Mouse (Mus musculus): ENCODE results near the gene Mtus2. TPM values are rescaled to one million over a fixed set of nuclear protein-coding genes. Genes with fewer than 3 reads are reported as not detected.

Gene Mtus2
- polyA plus RNA-seq, 1 experiment: 0.05 TPM

DNA sequence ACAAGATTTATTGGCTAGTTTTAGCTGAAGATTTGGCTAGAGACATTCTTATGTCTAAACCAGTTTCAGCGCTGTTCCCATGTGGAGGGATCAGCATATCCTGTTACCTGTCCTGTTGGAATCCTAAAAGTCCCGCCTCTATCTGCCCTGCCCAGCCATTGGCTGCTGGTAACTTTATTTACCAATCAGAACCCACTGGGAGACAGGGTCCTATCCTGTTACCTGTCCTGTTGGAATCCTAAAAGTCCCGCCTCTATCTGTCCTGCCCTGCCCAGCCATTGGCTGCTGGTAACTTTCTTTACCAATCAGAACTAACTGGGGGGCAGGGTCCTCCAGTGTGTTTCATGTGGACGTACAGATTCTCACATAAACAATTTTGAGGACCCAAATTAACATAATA lies 234.3 kb downstream of the Mtus2 start:
- TF ChIP-seq E2F4 (IDR thresholded peaks at IDR 0.05; ENCODE audit: insufficient read depth) (no peak), POLR2A (IDR thresholded peaks at IDR 0.05; ENCODE audit: insufficient read length, low read depth) (no peak), MYOG (IDR thresholded peaks at IDR 0.05; ENCODE audit: control insufficient read depth in 1 of 3, insufficient read depth in 1 of 3, insufficient read length in 2 of 3, low read depth in 2 of 3) (no peak)
- no peak overlapping the region for H3K4me3 ChIP-seq
- H3K79me2 ChIP-seq (ENCODE audit: control insufficient read depth, insufficient read depth): no peaks in the 10 kb centered on the region
- H3K4me2 ChIP-seq (ENCODE audit: low read depth): no peak overlapping the region
- H3ac ChIP-seq (ENCODE audit: control insufficient read depth, insufficient read length): no peak overlapping the region
- H3K27me3 ChIP-seq (ENCODE audit: control insufficient read depth, insufficient read depth, insufficient read length): no peaks in the 10 kb centered on the region
- H3K36me3 ChIP-seq (ENCODE audit: control insufficient read depth, insufficient read depth): no peaks in the 10 kb centered on the region

DNA sequence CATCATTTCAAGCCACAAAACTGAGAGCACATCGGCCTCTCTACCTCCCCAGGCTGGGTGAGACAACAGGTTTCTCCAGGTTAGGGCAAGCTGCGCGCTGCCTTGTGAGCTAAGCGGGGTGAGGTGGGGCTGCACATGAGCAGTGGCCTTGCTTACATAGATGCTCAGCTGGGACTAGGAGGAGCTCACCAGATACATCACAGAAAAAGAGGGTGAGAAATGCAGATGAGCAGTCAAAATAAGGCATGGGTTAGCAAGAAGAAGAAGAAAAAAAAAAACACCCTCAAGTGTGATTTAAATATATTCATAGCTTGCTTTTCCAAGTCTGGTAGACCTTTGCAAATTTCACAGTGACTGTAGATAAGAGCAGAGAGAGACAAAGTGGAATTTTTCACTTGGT lies 254.7 kb downstream of the Mtus2 start:
- no peaks in the 10 kb centered on the region for H3K27me3 ChIP-seq (ENCODE audit: control insufficient read depth, insufficient read depth, insufficient read length)
- H3K4me2 ChIP-seq (ENCODE audit: low read depth): no peak overlapping the region
- H3ac ChIP-seq (ENCODE audit: control insufficient read depth, insufficient read length): no peak overlapping the region
- H3K36me3 ChIP-seq (ENCODE audit: control insufficient read depth, insufficient read depth): no peaks in the 10 kb centered on the region
- TF ChIP-seq POLR2A (IDR thresholded peaks at IDR 0.05; ENCODE audit: insufficient read length, low read depth): no peak
- no peak for TF ChIP-seq TCF3 (IDR thresholded peaks at IDR 0.05; ENCODE audit: insufficient read length, low read depth)
- no peak for TF ChIP-seq POLR2AphosphoS2 (IDR thresholded peaks at IDR 0.05; ENCODE audit: insufficient read length, low read depth)
- TF ChIP-seq USF1 (IDR thresholded peaks at IDR 0.05; ENCODE audit: low read depth): no peak
- TF ChIP-seq CEBPB (IDR thresholded peaks at IDR 0.05; ENCODE audit: insufficient read depth, poor library complexity, severe bottlenecking): no peak
- TF ChIP-seq SRF (IDR thresholded peaks at IDR 0.05; ENCODE audit: control insufficient read depth, insufficient read length, low read depth): no peak
- no peak for TF ChIP-seq E2F4 (IDR thresholded peaks at IDR 0.05; ENCODE audit: insufficient read depth)
- TF ChIP-seq REST (IDR thresholded peaks at IDR 0.05; ENCODE audit: insufficient read depth, insufficient read length): no peak
- TF ChIP-seq MAX (IDR thresholded peaks at IDR 0.05; ENCODE audit: low read depth): no peak
- TF ChIP-seq MYOG (IDR thresholded peaks at IDR 0.05; ENCODE audit: control insufficient read depth in 1 of 3, insufficient read depth in 1 of 3, insufficient read length in 2 of 3, low read depth in 2 of 3): no peak
- TF ChIP-seq MYOD1 (IDR thresholded peaks at IDR 0.05; ENCODE audit: control insufficient read depth in 1 of 3, insufficient read length in 2 of 3, low read depth in 2 of 3): no peak
- no peak overlapping the region for H3K4me3 ChIP-seq
- no peaks in the 10 kb centered on the region for H3K79me2 ChIP-seq (ENCODE audit: control insufficient read depth, insufficient read depth)

DNA sequence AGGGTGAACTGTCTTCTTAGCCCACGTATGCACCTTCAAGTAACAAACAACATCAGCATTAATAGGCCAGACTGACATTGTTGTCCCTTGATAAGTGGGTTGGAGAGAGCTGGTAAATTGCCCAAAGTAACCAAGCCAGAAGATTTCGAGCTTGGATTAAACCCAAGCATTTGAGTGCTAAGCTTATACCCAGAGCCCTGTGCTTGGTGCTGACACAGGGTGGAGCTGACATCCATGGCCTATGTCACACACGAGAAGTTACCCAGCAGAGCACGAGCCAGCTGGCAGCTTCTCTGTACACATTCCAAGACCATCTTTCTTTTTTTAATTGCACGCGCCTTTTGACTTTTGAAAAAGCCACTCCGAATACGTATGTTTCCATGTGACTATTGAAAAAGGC lies 259.7 kb downstream of the Mtus2 start:
- Histone ChIP-seq H3K4me2 (ENCODE audit: low read depth) (no peak overlapping the region), H3K36me3 (ENCODE audit: control insufficient read depth, insufficient read depth) (no peaks in the 10 kb centered on the region), H3K4me3 (no peak overlapping the region), H3K79me2 (ENCODE audit: control insufficient read depth, insufficient read depth) (no peaks in the 10 kb centered on the region), H3ac (ENCODE audit: control insufficient read depth, insufficient read length) (no peak overlapping the region), H3K27me3 (ENCODE audit: control insufficient read depth, insufficient read depth, insufficient read length) (no peaks in the 10 kb centered on the region)
- no peak for TF ChIP-seq POLR2A (IDR thresholded peaks at IDR 0.05; ENCODE audit: insufficient read length, low read depth)

DNA sequence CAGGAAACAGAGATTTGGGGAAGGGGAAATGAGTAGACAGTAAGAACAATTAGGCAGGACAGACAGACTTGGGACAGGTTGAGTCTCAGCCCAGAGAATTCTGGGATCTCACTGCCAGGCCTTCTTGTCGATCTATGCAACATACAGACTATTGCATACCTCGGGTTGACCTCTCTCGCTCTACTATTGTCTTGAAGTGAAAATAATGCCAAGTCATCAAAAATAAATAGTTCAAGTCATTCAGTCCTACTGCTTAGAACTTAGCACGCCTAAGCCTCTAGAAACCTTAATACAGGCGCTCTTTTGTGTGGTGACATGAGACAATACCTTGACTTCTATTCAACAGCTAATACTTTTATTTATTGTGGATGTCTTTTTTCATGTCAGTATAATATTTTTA lies 265.8 kb downstream of the Mtus2 start:
- TF ChIP-seq POLR2A (IDR thresholded peaks at IDR 0.05; ENCODE audit: insufficient read length, low read depth): no peak
- TF ChIP-seq USF1 (IDR thresholded peaks at IDR 0.05; ENCODE audit: low read depth): no peak
- TF ChIP-seq TCF12 (IDR thresholded peaks at IDR 0.05; ENCODE audit: insufficient read depth, poor library complexity, severe bottlenecking): no peak
- no peak for TF ChIP-seq CEBPB (IDR thresholded peaks at IDR 0.05; ENCODE audit: insufficient read depth, poor library complexity, severe bottlenecking)
- Histone ChIP-seq H3K4me2 (ENCODE audit: low read depth) (no peak overlapping the region), H3ac (ENCODE audit: control insufficient read depth, insufficient read length) (no peak overlapping the region), H3K79me2 (ENCODE audit: control insufficient read depth, insufficient read depth) (no peaks in the 10 kb centered on the region), H3K36me3 (ENCODE audit: control insufficient read depth, insufficient read depth) (no peaks in the 10 kb centered on the region), H3K27me3 (ENCODE audit: control insufficient read depth, insufficient read depth, insufficient read length) (no peaks in the 10 kb centered on the region), H3K4me3 (no peak overlapping the region)

DNA sequence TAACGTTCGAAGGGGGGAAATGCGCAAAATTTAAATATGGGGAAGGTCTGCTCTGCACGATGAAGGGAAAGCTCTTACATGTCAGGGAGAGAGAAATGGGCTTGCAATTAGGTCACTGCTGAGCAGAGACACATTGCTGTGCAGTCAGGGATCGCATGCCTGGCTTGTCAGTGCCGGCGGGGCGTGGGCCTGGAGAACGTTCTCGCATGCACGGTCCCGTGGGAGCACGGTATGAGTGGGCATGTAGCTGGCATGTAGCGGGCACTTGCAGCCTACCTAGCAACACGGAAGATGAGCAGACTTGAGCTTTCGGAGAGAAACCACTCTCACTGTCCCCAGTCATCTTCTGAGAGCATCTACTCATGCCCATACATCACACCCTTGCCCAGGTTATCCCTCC lies 266.9 kb downstream of the Mtus2 start:
- Histone ChIP-seq H3K27me3 (ENCODE audit: control insufficient read depth, insufficient read depth, insufficient read length) (no peaks in the 10 kb centered on the region), H3K4me2 (ENCODE audit: low read depth) (no peak overlapping the region), H3K36me3 (ENCODE audit: control insufficient read depth, insufficient read depth) (no peaks in the 10 kb centered on the region), H3K4me3 (no peak overlapping the region), H3ac (ENCODE audit: control insufficient read depth, insufficient read length) (no peak overlapping the region), H3K79me2 (ENCODE audit: control insufficient read depth, insufficient read depth) (no peaks in the 10 kb centered on the region)
- TF ChIP-seq REST (IDR thresholded peaks at IDR 0.05; ENCODE audit: insufficient read depth, insufficient read length) (no peak), CEBPB (IDR thresholded peaks at IDR 0.05; ENCODE audit: insufficient read depth, poor library complexity, severe bottlenecking) (no peak), TCF12 (IDR thresholded peaks at IDR 0.05; ENCODE audit: insufficient read depth, poor library complexity, severe bottlenecking) (no peak), MYOD1 (IDR thresholded peaks at IDR 0.05; ENCODE audit: control insufficient read depth in 1 of 3, insufficient read length in 2 of 3, low read depth in 2 of 3) (no peak), E2F4 (IDR thresholded peaks at IDR 0.05; ENCODE audit: insufficient read depth) (no peak), POLR2AphosphoS2 (IDR thresholded peaks at IDR 0.05; ENCODE audit: insufficient read length, low read depth) (no peak), POLR2A (IDR thresholded peaks at IDR 0.05; ENCODE audit: insufficient read length, low read depth) (no peak), MYOG (IDR thresholded peaks at IDR 0.05; ENCODE audit: control insufficient read depth in 1 of 3, insufficient read depth in 1 of 3, insufficient read length in 2 of 3, low read depth in 2 of 3) (no peak), SRF (IDR thresholded peaks at IDR 0.05; ENCODE audit: control insufficient read depth, insufficient read length, low read depth) (no peak), MAX (IDR thresholded peaks at IDR 0.05; ENCODE audit: low read depth) (no peak), USF1 (IDR thresholded peaks at IDR 0.05; ENCODE audit: low read depth) (no peak), TCF3 (IDR thresholded peaks at IDR 0.05; ENCODE audit: insufficient read length, low read depth) (no peak)

DNA sequence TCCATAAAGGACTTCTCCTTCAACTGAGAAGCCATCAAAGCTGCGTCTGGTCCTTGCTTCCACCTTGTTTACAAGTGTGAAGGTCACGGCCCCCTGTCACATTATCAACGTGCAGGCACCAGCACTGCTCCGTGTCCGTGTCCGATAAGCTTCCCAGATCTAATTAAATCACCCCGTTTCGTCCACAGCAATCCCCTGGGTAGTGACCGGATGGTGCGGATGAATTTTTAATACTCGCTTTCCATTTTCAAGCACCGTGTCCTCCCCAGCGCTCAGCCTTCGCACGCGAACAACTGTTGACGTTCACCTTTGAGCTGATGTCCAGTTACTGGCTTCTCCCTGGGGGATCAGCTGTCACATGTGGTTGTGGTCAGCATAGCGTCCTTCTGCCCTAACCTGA lies 276.6 kb downstream of the Mtus2 start:
- TF ChIP-seq POLR2AphosphoS2 (IDR thresholded peaks at IDR 0.05; ENCODE audit: insufficient read length, low read depth): no peak
- TF ChIP-seq SRF (IDR thresholded peaks at IDR 0.05; ENCODE audit: control insufficient read depth, insufficient read length, low read depth): no peak
- TF ChIP-seq CEBPB (IDR thresholded peaks at IDR 0.05; ENCODE audit: insufficient read depth, poor library complexity, severe bottlenecking): no peak
- no peak for TF ChIP-seq TCF3 (IDR thresholded peaks at IDR 0.05; ENCODE audit: insufficient read length, low read depth)
- no peak for TF ChIP-seq USF1 (IDR thresholded peaks at IDR 0.05; ENCODE audit: low read depth)
- no peak for TF ChIP-seq MAX (IDR thresholded peaks at IDR 0.05; ENCODE audit: low read depth)
- TF ChIP-seq E2F4 (IDR thresholded peaks at IDR 0.05; ENCODE audit: insufficient read depth): no peak
- no peak for TF ChIP-seq MYOG (IDR thresholded peaks at IDR 0.05; ENCODE audit: control insufficient read depth in 1 of 3, insufficient read depth in 1 of 3, insufficient read length in 2 of 3, low read depth in 2 of 3)
- TF ChIP-seq TCF12 (IDR thresholded peaks at IDR 0.05; ENCODE audit: insufficient read depth, poor library complexity, severe bottlenecking): no peak
- no peak for TF ChIP-seq POLR2A (IDR thresholded peaks at IDR 0.05; ENCODE audit: insufficient read length, low read depth)
- TF ChIP-seq MYOD1 (IDR thresholded peaks at IDR 0.05; ENCODE audit: control insufficient read depth in 1 of 3, insufficient read length in 2 of 3, low read depth in 2 of 3): no peak
- no peak for TF ChIP-seq REST (IDR thresholded peaks at IDR 0.05; ENCODE audit: insufficient read depth, insufficient read length)
- no peak overlapping the region for H3K4me2 ChIP-seq (ENCODE audit: low read depth)
- no peak overlapping the region for H3K4me3 ChIP-seq
- H3K27me3 ChIP-seq (ENCODE audit: control insufficient read depth, insufficient read depth, insufficient read length): no peaks in the 10 kb centered on the region
- H3K79me2 ChIP-seq (ENCODE audit: control insufficient read depth, insufficient read depth): no peaks in the 10 kb centered on the region
- no peak overlapping the region for H3ac ChIP-seq (ENCODE audit: control insufficient read depth, insufficient read length)
- no peaks in the 10 kb centered on the region for H3K36me3 ChIP-seq (ENCODE audit: control insufficient read depth, insufficient read depth)

Data from myocyte (in vitro differentiated cells).